Mouse (Mus musculus) erythroblast, embryonic 14.5 days (primary cell): ENCODE measurements around the gene Sacm1l.

Experiments used
- GATA1 ChIP-seq: IDR thresholded peaks from 2 replicates; pipeline ENCODE4 v1.6.1; 2012; ENCODE audit warnings: low read length, inconsistent platforms, mixed read lengths
- TAL1 ChIP-seq: IDR thresholded peaks from 3 replicates; pipeline ENCODE4 v1.6.1; 2012; ENCODE audit warnings: low read length, inconsistent platforms, mixed read lengths

- peak; percentile 89 for TF ChIP-seq TAL1
- TF ChIP-seq GATA1, result peak; percentile 85
Measured at GRCm38 (mm10) chr9:123481136-123481535, 48.4 kb upstream of the Sacm1l start.
